Mouse (Mus musculus): ENCODE results near the gene Anapc1. TPM values are rescaled to one million over a fixed set of nuclear protein-coding genes. Genes with fewer than 3 reads are reported as not detected.
A peak's percentile ranks its signal among the peaks of the same experiment; 100 is the strongest.
"Not testable (repeated sequence)": the region's sequence is repeated elsewhere in the genome, so short reads cannot be mapped to it uniquely, and the experiment has no call there.

The Anapc1 gene
- polyA plus RNA-seq, 1 experiment from 2014 or later: 90.0 TPM

GRCm38 (mm10) chr2:128697047-128697446 lies 9.9 kb upstream of the Anapc1 start:
- Histone ChIP-seq H3K4me3 (replicated peaks) (no peak overlapping the region), H3K27me3 (no peaks in the 10 kb centered on the region), H3K36me3 (peaks cover 8% of the 10 kb centered on the region; the same call in 1 of the 2 replicates), H3K4me2 (no peak overlapping the region), H3K9ac (replicated peaks) (no peak overlapping the region), H3K27ac (no peak overlapping the region), H3K9me3 (no peaks in the 10 kb centered on the region), H3K4me1 (replicated peaks) (peaks cover 15% of the 10 kb centered on the region)
- ATAC-seq (ENCODE audit: insufficient number of reproducible peaks, insufficient read depth, low FRiP score, low TSS enrichment, low read depth): no peak
- WGBS: 77% methylated on average over 1 of the region's 1 CpGs

GRCm38 (mm10) chr2:128696426-128696825 lies 9.2 kb upstream of the Anapc1 start:
- H3K4me3 ChIP-seq (replicated peaks): no peak overlapping the region
- 79% methylated on average over 3 of the region's 3 CpGs for WGBS
- no peak for ATAC-seq (ENCODE audit: insufficient number of reproducible peaks, insufficient read depth, low FRiP score, low TSS enrichment, low read depth)
- peaks cover 3% of the 10 kb centered on the region; the same call in 1 of the 2 replicates for H3K36me3 ChIP-seq
- H3K27ac ChIP-seq: no peak overlapping the region
- no peak overlapping the region for H3K4me2 ChIP-seq
- no peaks in the 10 kb centered on the region for H3K27me3 ChIP-seq
- H3K9ac ChIP-seq (replicated peaks): no peak overlapping the region
- H3K4me1 ChIP-seq (replicated peaks): peaks cover 12% of the 10 kb centered on the region
- no peaks in the 10 kb centered on the region for H3K9me3 ChIP-seq

GRCm38 (mm10) chr2:128694548-128694947 lies 7.4 kb upstream of the Anapc1 start:
- no peaks in the 10 kb centered on the region for H3K36me3 ChIP-seq
- ATAC-seq (ENCODE audit: insufficient number of reproducible peaks, insufficient read depth, low FRiP score, low TSS enrichment, low read depth): no peak
- no peak overlapping the region for H3K9ac ChIP-seq (replicated peaks)

DNA sequence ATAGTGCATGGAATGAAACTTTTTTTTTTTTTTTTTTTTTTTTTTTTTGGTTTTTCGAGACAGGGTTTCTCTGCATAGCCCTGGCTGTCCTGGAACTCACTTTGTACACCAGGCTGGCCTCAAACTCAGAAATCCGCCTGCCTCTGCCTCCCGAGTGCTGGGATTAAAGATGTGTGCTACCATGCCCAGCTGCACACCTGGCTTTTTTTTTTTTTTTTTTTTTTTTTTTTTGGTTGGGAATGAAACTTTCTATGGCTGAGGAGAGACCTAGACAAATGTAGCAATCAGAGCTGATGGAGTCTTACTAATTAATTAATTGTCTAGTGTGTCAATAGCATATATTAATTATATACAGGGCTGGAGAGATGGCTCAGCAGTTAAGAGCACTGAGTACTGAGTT lies 6.6 kb upstream of the Anapc1 start:
- not testable (repeated sequence) for H3K4me2 ChIP-seq; H3K27ac ChIP-seq; H3K4me1 ChIP-seq (replicated peaks); H3K4me3 ChIP-seq (replicated peaks); H3K36me3 ChIP-seq; H3K27me3 ChIP-seq; H3K9me3 ChIP-seq; ATAC-seq (ENCODE audit: insufficient number of reproducible peaks, insufficient read depth, low FRiP score, low TSS enrichment, low read depth); H3K9ac ChIP-seq (replicated peaks)
- WGBS: 90% methylated on average over 3 of the region's 3 CpGs

More at GRCm38 (mm10) chr2:128694548-128694947, 7.4 kb upstream of the Anapc1 start:
- Histone ChIP-seq H3K9me3 (no peaks in the 10 kb centered on the region), H3K4me1 (replicated peaks) (peaks cover 6% of the 10 kb centered on the region; the same call in 1 of the 2 replicates), H3K27me3 (no peaks in the 10 kb centered on the region), H3K4me3 (replicated peaks) (no peak overlapping the region), H3K4me2 (no peak overlapping the region), H3K27ac (no peak overlapping the region)

DNA sequence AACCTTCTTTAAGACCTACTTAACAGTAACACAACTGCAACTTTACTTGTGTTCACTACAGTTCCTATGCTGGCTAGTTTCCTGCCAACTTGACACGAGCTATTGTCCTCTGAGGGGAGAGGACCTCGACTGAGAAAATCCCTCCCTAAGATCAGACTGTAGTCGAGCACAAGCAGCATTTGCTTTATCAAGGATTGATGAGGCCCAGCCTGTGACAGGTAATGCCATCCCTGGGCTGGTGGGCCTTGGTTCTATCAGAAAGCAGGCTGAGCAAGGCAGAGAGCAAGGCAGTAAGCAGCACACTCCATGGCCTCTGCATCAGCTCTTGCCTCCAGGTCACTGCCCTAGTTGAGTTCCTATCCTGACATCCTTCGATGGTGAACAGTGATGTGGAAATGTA lies 6.0 kb upstream of the Anapc1 start:
- WGBS: 71% methylated on average over 4 of the region's 4 CpGs

DNA sequence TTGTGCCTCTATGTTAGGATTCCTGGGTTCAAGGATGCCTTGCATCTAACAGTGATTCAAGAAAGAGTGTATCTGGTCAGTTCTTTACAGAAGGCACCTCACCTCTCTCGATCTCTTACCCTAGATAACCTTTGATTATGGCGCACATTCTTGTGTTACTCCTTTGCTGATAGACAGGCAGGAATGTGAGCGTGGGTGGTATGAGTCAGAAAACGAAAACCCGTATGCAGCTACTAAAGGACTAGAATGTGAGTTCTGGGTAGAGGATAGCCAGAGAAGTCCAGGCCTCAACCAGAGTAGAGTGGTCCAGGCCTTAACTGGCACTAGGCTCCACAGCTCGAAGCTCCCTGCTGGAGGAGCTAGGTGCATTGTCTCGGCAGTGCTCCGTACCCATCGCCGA lies 5.6 kb upstream of the Anapc1 start:
- Histone ChIP-seq H3K36me3 (no peaks in the 10 kb centered on the region), H3K9ac (replicated peaks) (no peak overlapping the region), H3K27me3 (no peaks in the 10 kb centered on the region), H3K4me1 (replicated peaks) (peaks cover 4% of the 10 kb centered on the region; the same call in 1 of the 2 replicates), H3K9me3 (no peaks in the 10 kb centered on the region), H3K4me3 (replicated peaks) (no peak overlapping the region), H3K27ac (0 out of 2 replicates have a peak overlapping the region, but pooled peaks have one; percentile 5), H3K4me2 (no peak overlapping the region)
- no peak for ATAC-seq (ENCODE audit: insufficient number of reproducible peaks, insufficient read depth, low FRiP score, low TSS enrichment, low read depth)
- WGBS: 88% methylated on average over 10 of the region's 10 CpGs

More for the DNA sequence above, 6.0 kb upstream of the Anapc1 start:
- Histone ChIP-seq H3K27ac (no peak overlapping the region), H3K4me1 (replicated peaks) (peaks cover 6% of the 10 kb centered on the region; the same call in 1 of the 2 replicates), H3K27me3 (no peaks in the 10 kb centered on the region), H3K9ac (replicated peaks) (no peak overlapping the region), H3K9me3 (no peaks in the 10 kb centered on the region), H3K4me3 (replicated peaks) (no peak overlapping the region), H3K36me3 (no peaks in the 10 kb centered on the region), H3K4me2 (no peak overlapping the region)
- no peak for ATAC-seq (ENCODE audit: insufficient number of reproducible peaks, insufficient read depth, low FRiP score, low TSS enrichment, low read depth)

- no peak overlapping the region for H3K9ac ChIP-seq (replicated peaks)
- no peaks in the 10 kb centered on the region; the same call in 1 of the 2 replicates for H3K4me1 ChIP-seq (replicated peaks)
- no peaks in the 10 kb centered on the region for H3K9me3 ChIP-seq
- H3K27me3 ChIP-seq: no peaks in the 10 kb centered on the region
- no peak overlapping the region for H3K4me3 ChIP-seq (replicated peaks)
- no peak for ATAC-seq (ENCODE audit: insufficient number of reproducible peaks, insufficient read depth, low FRiP score, low TSS enrichment, low read depth)
- H3K27ac ChIP-seq: 0 out of 2 replicates have a peak overlapping the region, but pooled peaks have one; percentile 5
- no peaks in the 10 kb centered on the region for H3K36me3 ChIP-seq
- whole genome bisulfite sequencing: 47% methylated on average over 14 of the region's 14 CpGs
- no peak overlapping the region for H3K4me2 ChIP-seq
These were observed 5.1 kb upstream of the Anapc1 start for GRCm38 (mm10) chr2:128692336-128692735.

DNA sequence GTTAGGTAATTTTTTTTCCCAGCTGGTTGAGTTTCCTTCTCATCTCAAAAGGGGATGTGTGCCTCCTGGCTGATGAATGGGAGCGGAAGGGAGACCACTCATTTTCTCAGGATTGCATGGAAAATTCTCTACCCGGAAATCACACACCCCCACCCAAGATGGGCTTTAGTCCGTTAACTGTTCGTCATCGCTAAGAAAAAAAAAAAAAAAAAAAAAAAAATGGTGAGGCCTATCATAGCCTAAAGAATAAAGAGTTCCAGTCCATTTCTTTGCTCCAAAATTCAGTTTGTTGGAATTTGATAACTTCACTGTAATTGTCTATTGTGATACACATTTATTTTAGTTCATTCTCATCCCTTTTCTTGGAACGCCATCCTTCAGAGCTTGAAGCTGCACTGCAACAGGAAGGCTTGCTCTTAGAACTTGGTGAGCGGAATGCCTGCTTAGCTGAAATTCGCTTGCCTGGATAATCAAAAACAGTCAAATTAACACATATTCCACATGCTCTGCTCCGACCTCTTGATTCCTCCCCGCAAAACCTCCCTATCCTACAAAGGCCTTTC lies 448 bp upstream of the Anapc1 start:
- peaks cover 12% of the 10 kb centered on the region for H3K4me1 ChIP-seq (replicated peaks)
- H3K27ac ChIP-seq: peak overlapping the region; percentile 91
- peak overlapping the region; percentile 79 for H3K4me2 ChIP-seq
- peaks cover 27% of the 10 kb centered on the region for H3K36me3 ChIP-seq
- ATAC-seq (ENCODE audit: insufficient number of reproducible peaks, insufficient read depth, low FRiP score, low TSS enrichment, low read depth): peak; percentile 78
- H3K9me3 ChIP-seq: no peaks in the 10 kb centered on the region
- no peaks in the 10 kb centered on the region for H3K27me3 ChIP-seq
- peak overlapping the region; percentile 93 for H3K4me3 ChIP-seq (replicated peaks)
- H3K9ac ChIP-seq (replicated peaks): peak overlapping the region; percentile 97
- 42% methylated on average over 10 of the region's 10 CpGs for WGBS

DNA sequence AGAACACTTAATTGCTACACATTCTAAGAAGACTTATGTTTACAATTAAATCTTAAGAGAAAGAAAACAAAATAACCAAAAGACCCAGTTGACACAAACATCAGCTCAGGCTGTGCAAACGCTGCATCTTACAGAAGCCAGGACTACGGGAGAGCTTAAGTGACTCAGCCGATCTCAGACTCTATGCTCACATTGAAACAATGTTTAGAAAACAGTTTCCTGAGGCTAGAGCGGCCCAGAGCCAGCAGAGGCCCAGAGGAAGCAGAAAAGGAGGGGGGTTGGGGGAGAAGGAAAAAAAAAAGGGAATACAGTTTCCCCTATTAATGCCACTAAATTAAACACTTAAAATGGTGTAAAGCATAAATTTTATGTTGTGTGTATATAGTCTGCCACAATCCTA lies 6.5 kb downstream of the Anapc1 start:
- ATAC-seq (ENCODE audit: insufficient number of reproducible peaks, insufficient read depth, low FRiP score, low TSS enrichment, low read depth): no peak
- Histone ChIP-seq H3K9me3 (no peaks in the 10 kb centered on the region), H3K4me3 (replicated peaks) (no peak overlapping the region), H3K4me2 (no peak overlapping the region), H3K27ac (no peak overlapping the region), H3K4me1 (replicated peaks) (peaks cover 3% of the 10 kb centered on the region), H3K36me3 (peaks cover 89% of the 10 kb centered on the region), H3K27me3 (no peaks in the 10 kb centered on the region), H3K9ac (replicated peaks) (no peak overlapping the region)
- WGBS: 90% methylated on average over 4 of the region's 4 CpGs

DNA sequence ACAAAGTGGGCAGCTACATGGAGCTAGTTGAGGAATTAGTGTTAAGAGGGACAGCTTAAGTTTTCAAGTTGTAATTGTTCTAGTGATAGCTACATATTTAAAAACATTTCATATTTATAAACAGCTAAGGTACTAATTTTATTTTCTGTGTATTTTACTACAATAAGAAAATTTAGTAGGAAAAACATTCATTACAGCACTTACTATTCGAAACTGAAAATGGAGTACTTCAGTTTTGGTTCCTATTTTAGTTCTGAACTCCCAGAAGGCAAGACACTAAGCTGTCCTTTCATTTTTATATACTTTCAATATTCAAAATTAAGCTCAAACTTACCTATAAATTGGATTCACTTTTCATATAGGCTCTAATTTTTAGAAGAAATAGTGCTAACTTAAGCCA lies 66.6 kb downstream of the Anapc1 start:
- no peak for ATAC-seq (ENCODE audit: insufficient number of reproducible peaks, insufficient read depth, low FRiP score, low TSS enrichment, low read depth)
- Histone ChIP-seq H3K4me2 (no peak overlapping the region), H3K9ac (replicated peaks) (no peak overlapping the region), H3K4me3 (replicated peaks) (no peak overlapping the region), H3K9me3 (no peaks in the 10 kb centered on the region), H3K27me3 (no peaks in the 10 kb centered on the region), H3K36me3 (peaks cover 91% of the 10 kb centered on the region), H3K27ac (no peak overlapping the region), H3K4me1 (replicated peaks) (no peaks in the 10 kb centered on the region)
- 91% methylated on average over 1 of the region's 1 CpGs for WGBS

DNA sequence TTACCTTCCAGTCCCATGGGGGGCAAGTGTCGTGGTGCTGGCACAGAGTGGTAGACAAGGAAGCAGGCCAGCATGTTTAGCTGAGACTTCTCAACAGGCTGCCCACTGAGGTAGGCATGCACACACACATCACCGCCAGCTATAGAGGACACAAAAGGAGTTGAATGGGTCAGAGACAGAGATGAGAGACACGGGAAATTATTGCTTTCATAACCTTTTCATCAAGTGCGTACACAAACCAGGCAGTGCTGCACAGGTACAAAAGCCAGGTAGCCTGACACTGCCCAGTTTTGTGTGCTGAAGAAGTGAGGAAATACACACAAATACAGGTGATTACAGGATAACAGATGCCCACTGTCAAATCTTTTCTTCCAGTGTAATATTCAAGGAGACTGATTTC lies 71.8 kb downstream of the Anapc1 start:
- no peaks in the 10 kb centered on the region for H3K9me3 ChIP-seq
- no peak overlapping the region for H3K27ac ChIP-seq
- H3K4me3 ChIP-seq (replicated peaks): no peak overlapping the region
- peaks cover 94% of the 10 kb centered on the region for H3K36me3 ChIP-seq
- H3K4me2 ChIP-seq: no peak overlapping the region
- H3K27me3 ChIP-seq: no peaks in the 10 kb centered on the region
- ATAC-seq (ENCODE audit: insufficient number of reproducible peaks, insufficient read depth, low FRiP score, low TSS enrichment, low read depth): no peak
- 88% methylated on average over 4 of the region's 4 CpGs for WGBS
- H3K9ac ChIP-seq (replicated peaks): no peak overlapping the region
- no peaks in the 10 kb centered on the region for H3K4me1 ChIP-seq (replicated peaks)

DNA sequence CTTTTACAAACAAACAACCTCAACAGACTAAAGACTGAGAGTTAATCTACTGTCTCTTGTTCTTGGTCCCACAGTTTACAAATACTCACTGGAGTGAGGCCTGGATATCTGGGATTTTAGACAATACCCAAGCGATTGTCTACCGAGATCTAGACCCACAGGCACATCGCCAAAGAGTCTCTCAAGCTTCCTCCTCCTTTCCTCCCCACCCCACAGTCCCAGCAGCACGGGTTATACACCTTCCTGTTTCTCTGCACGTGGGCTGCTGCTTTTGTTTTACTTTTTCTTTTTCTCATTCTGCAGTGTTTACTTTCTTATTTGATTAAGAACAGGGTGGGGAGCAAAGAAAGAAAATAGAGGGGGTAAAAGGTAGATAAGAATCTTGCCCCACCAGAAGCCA lies 73.8 kb downstream of the Anapc1 start:
- H3K4me1 ChIP-seq (replicated peaks): no peaks in the 10 kb centered on the region
- no peak for ATAC-seq (ENCODE audit: insufficient number of reproducible peaks, insufficient read depth, low FRiP score, low TSS enrichment, low read depth)
- no peak overlapping the region for H3K27ac ChIP-seq
- peaks cover 88% of the 10 kb centered on the region for H3K36me3 ChIP-seq
- no peak overlapping the region for H3K9ac ChIP-seq (replicated peaks)
- H3K4me3 ChIP-seq (replicated peaks): no peak overlapping the region
- 88% methylated on average over 5 of the region's 5 CpGs for WGBS
- H3K4me2 ChIP-seq: no peak overlapping the region
- no peaks in the 10 kb centered on the region for H3K9me3 ChIP-seq
- H3K27me3 ChIP-seq: no peaks in the 10 kb centered on the region

Data from limb, embryonic 12.5 days (tissue).